Mouse (Mus musculus) kidney, postnatal 14 days (tissue): ENCODE data around the gene Npcd.

Experiments used
- DNase-seq: peaks from one replicate; pipeline ENCODE4 v3.0.0; 2022; ENCODE audit warnings: mixed read lengths

The Npcd gene

GRCm38 (mm10) chr15:79802304-79802703 is 31.7 kb downstream of the Npcd start:
- no peak for DNase-seq

GRCm38 (mm10) chr15:79801646-79802045 is 32.4 kb downstream of the Npcd start:
- DNase-seq = no peak

- no peak for DNase-seq
Observed at GRCm38 (mm10) chr15:79800701-79801100, 33.3 kb downstream of the Npcd start.

- DNase-seq = no peak
Observed at GRCm38 (mm10) chr15:79798591-79798990, 35.4 kb downstream of the Npcd start.

GRCm38 (mm10) chr15:79797680-79798079 is 36.4 kb downstream of the Npcd start:
- DNase-seq = no peak

GRCm38 (mm10) chr15:79797096-79797495 is 36.9 kb downstream of the Npcd start:
- no peak for DNase-seq

- DNase-seq = no peak
Observed at GRCm38 (mm10) chr15:79796256-79796655, 37.8 kb downstream of the Npcd start.

GRCm38 (mm10) chr15:79794173-79794572 is 39.9 kb downstream of the Npcd start:
- no peak for DNase-seq

- no peak for DNase-seq
Observed at GRCm38 (mm10) chr15:79793076-79793475, 41.0 kb downstream of the Npcd start.

GRCm38 (mm10) chr15:79792455-79792854 is 41.6 kb downstream of the Npcd start:
- no peak for DNase-seq

GRCm38 (mm10) chr15:79791502-79791901 is 42.5 kb downstream of the Npcd start:
- peak; percentile 75 for DNase-seq

GRCm38 (mm10) chr15:79790905-79791304 is 43.1 kb downstream of the Npcd start:
- DNase-seq = no peak

- no peak for DNase-seq
Observed at GRCm38 (mm10) chr15:79790111-79790510, 43.9 kb downstream of the Npcd start.

- no peak for DNase-seq
Observed at GRCm38 (mm10) chr15:79787815-79788214, 46.2 kb downstream of the Npcd start.

GRCm38 (mm10) chr15:79785056-79785455 is 49.0 kb downstream of the Npcd start:
- no peak for DNase-seq

- no peak for DNase-seq
Observed at GRCm38 (mm10) chr15:79777749-79778148, 56.3 kb downstream of the Npcd start, which contains the start of gene Dnal4. Gene Dnal4 (minus strand): TSS chr15:79777849.

- no peak for DNase-seq
Observed at GRCm38 (mm10) chr15:79775662-79776061, 58.4 kb downstream of the Npcd start.

- peak; percentile 98 for DNase-seq
Observed at GRCm38 (mm10) chr15:79774117-79775027, 59.7 kb downstream of the Npcd start.

GRCm38 (mm10) chr15:79770629-79771240 is 63.3 kb downstream of the Npcd start:
- no peak for DNase-seq

GRCm38 (mm10) chr15:79768302-79768701 is 65.7 kb downstream of the Npcd start:
- no peak for DNase-seq

- DNase-seq = no peak
Observed at GRCm38 (mm10) chr15:79767327-79767961, 66.6 kb downstream of the Npcd start.

- no peak for DNase-seq
Observed at GRCm38 (mm10) chr15:79766586-79767071, 67.4 kb downstream of the Npcd start.

GRCm38 (mm10) chr15:79766168-79766567 is 67.9 kb downstream of the Npcd start:
- no peak for DNase-seq
